Comparison of ENCODE assay signal across 15 mouse cellular contexts in the genomic region with DNA sequence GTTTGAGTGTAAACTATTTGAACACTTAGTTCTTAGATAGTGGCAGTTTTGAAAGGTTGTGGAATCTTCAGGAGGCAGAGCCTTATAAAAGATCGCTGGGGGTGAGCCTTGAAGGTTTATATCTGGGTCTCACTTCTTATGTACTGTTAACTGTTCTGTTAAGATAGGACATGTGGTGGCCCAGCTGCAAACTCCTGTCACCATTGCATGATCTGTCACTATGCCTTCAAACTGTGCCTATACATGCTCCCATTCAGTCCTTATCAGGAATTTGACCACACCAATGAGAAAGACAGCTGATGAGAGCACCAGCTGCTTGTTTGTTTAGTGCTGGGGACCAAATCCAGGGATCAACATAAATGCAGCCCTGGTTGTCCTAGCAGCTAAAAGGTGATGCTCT.
"Had no signal": no experiment of that assay in that cellular context is flagged by ENCODE, and none has a peak within 500 bp of the region (broad histone marks: within the 10 kb centered on the region; RNA-seq: fewer than 3 reads in every experiment).

No protein-coding gene starts in this region.

- H3K36me3 ChIP-seq: limb, embryonic 13.5 days; midbrain, embryonic 13.5 days; neural tube, embryonic 12.5 days; stomach, embryonic 15.5 days had no signal

- H3K4me1 ChIP-seq: limb, embryonic 13.5 days; midbrain, embryonic 13.5 days; neural tube, embryonic 12.5 days; stomach, embryonic 15.5 days had no signal

- H3K4me3 ChIP-seq: limb, embryonic 13.5 days; megakaryocyte, embryonic 14.5 days; midbrain, embryonic 13.5 days; neural tube, embryonic 12.5 days; stomach, embryonic 15.5 days had no signal

- H3K9me3 ChIP-seq: limb, embryonic 13.5 days; megakaryocyte, embryonic 14.5 days; midbrain, embryonic 13.5 days; neural tube, embryonic 12.5 days; stomach, embryonic 15.5 days had no signal

- H3K27me3 ChIP-seq: limb, embryonic 13.5 days; megakaryocyte, embryonic 14.5 days; midbrain, embryonic 13.5 days; neural tube, embryonic 12.5 days; stomach, embryonic 15.5 days had no signal

- H3K4me2 ChIP-seq: limb, embryonic 13.5 days; midbrain, embryonic 13.5 days; neural tube, embryonic 12.5 days; stomach, embryonic 15.5 days had no signal

- H3K9ac ChIP-seq: limb, embryonic 13.5 days; midbrain, embryonic 13.5 days; neural tube, embryonic 12.5 days; stomach, embryonic 15.5 days had no signal

- DNase-seq: kidney, adult 8-10 months; kidney, postnatal 25 days; layer of hippocampus, adult 9-11 months; left cerebral cortex, postnatal 4 days; lung, adult 18-20 months; lung, postnatal 36 days; thymus, adult 2 months; thymus, postnatal 25 days had no signal

- H3K27ac ChIP-seq: limb, embryonic 13.5 days; midbrain, embryonic 13.5 days; neural tube, embryonic 12.5 days; stomach, embryonic 15.5 days had no signal

- ATAC-seq: inflammation-experienced regulatory T-cells, adult 6 months; intestine, postnatal 0 days; midbrain, embryonic 13.5 days had no signal
